Mouse (Mus musculus) stomach, embryonic 16.5 days (tissue): ENCODE results near the gene Slc39a11. TPM values are rescaled to one million over a fixed set of nuclear protein-coding genes. Genes with fewer than 3 reads are reported as not detected.

Source experiments
- ATAC-seq: fragments of 200-750 bp; cut with Nextera tagmentation; 2 replicates; pipeline ENCODE4 v1.8.0; 2017; ENCODE audit warnings: moderate number of reproducible peaks, moderate TSS enrichment; ENCODE audit not compliant: insufficient read depth, low FRiP score
- H3K27ac ChIP-seq: fragments of 300-500 bp; sonication (generic); 2 replicates; pipeline ENCODE4 v1.5.1; 2014; ENCODE audit warnings: low read length
- H3K27me3 ChIP-seq: fragments of 300-500 bp; sonication (generic); 2 replicates; pipeline ENCODE4 v1.6.1; 2014; ENCODE audit warnings: low read length, control low read depth, mixed read lengths; ENCODE audit not compliant: control insufficient read depth, insufficient read depth
- H3K36me3 ChIP-seq: fragments of 300-500 bp; sonication (generic); 2 replicates; pipeline ENCODE4 v1.6.1; 2014; ENCODE audit warnings: low read length; ENCODE audit not compliant: control insufficient read depth, insufficient read depth
- H3K4me1 ChIP-seq: fragments of 300-500 bp; sonication (generic); 2 replicates; pipeline ENCODE4 v1.6.1; 2014; ENCODE audit warnings: low read length, control low read depth, mixed read lengths; ENCODE audit not compliant: control insufficient read depth, insufficient read depth
- H3K4me2 ChIP-seq: fragments of 300-500 bp; sonication (generic); 2 replicates; pipeline ENCODE4 v1.6.1; 2014; ENCODE audit warnings: low read depth, low read length, mixed read lengths
- H3K4me3 ChIP-seq: fragments of 300-500 bp; sonication (generic); replicated peaks from 2 replicates; pipeline ENCODE4 v1.5.1; 2014; ENCODE audit warnings: mild to moderate bottlenecking, low read length
- H3K9ac ChIP-seq: fragments of 300-500 bp; sonication (generic); 2 replicates; pipeline ENCODE4 v1.6.1; 2014; ENCODE audit warnings: low read length
- H3K9me3 ChIP-seq: fragments of 300-500 bp; sonication (generic); replicated peaks from 2 replicates; pipeline ENCODE4 v1.6.1; 2016; ENCODE audit warnings: low read length, control low read depth; ENCODE audit not compliant: control insufficient read depth
- whole genome bisulfite sequencing: fragments of 180-500 bp; shearing (Covaris S2); extraction: QIAGEN DNeasy Blood & Tissue Kit; methylation state at CpG from one replicate; pipeline ENCODE4 v1.1.7; 2014; 5-methylcytosine and 5-hydroxymethylcytosine counted together
- polyA plus RNA-seq: library from polyadenylated mRNA; unstranded; fragments of >200 nt; fragmentation: Nextera tagmentation; extraction: Ambion mirVana; gene quantifications from 2 replicates; pipeline ENCODE4 v1.2.1, GENCODE M21; 2015

The Slc39a11 gene
- polyA plus RNA-seq, 1 experiment from 2014 or later = 47.9 TPM

DNA sequence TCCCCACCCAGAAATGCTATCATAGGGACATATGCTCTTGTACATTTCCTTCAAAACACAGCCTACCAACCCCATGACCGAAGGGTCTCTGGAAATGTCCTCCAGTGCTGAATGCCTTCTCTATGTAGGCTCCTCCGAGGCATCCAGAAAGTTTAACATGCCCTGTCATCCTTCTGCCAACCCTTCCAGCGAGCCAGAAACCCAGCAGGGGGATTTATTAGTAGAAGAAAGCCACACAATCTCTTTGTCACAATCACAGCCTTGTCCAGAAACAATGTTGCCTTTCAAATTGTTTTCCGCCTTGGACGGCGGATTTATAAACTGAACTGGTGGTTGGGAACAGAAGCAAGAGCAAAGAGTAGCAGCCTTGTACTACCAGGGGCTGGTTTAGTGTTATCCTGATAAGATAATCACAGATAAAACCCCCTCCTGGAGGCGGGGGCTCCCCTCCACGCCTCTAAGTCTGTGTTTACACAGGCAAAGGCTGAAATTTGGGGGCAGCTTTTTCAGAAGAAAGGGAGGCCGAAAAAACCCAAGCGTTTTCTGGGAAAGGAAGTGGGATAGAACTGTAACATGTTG, 372.8 kb downstream of the Slc39a11 start:
- WGBS = 41% methylated on average over 10 of the region's 10 CpGs
- peaks cover 9% of the 10 kb centered on the region; the same call in 1 of the 2 replicates for H3K4me1 ChIP-seq
- H3K27ac ChIP-seq = no peak overlapping the region; the same call in 1 of the 2 replicates
- ATAC-seq = no peak
- no peak overlapping the region for H3K9ac ChIP-seq
- H3K4me3 ChIP-seq = no peak overlapping the region
- no peaks in the 10 kb centered on the region for H3K36me3 ChIP-seq
- H3K4me2 ChIP-seq = no peak overlapping the region
- H3K9me3 ChIP-seq = no peaks in the 10 kb centered on the region
- H3K27me3 ChIP-seq = no peaks in the 10 kb centered on the region

DNA sequence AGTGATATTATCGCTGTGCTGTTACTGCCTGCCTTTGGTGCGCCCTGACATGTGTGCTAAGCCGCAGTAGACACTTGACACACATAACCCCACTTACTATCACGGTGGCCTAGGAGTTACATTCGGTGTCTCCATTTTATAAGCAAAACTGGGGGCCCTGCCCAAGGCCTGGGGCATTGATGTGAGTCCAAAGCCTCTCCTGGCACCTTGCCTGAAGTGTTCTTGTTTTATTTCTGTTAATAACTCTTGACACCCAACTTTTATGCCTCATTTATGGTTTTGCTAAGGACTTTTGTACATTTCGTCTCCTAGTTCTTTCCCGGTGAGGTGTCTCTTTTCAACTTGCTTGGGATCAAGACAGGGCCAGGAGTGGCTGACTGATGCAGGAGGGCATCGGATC, 373.4 kb downstream of the Slc39a11 start:
- WGBS = 82% methylated on average over 8 of the region's 8 CpGs
- Histone ChIP-seq H3K36me3 (no peaks in the 10 kb centered on the region), H3K27ac (0 out of 2 replicates have a peak overlapping the region, but pooled peaks have one; percentile 11), H3K4me1 (peaks cover 9% of the 10 kb centered on the region; the same call in 1 of the 2 replicates), H3K9ac (no peak overlapping the region), H3K4me2 (no peak overlapping the region), H3K27me3 (no peaks in the 10 kb centered on the region), H3K9me3 (no peaks in the 10 kb centered on the region), H3K4me3 (no peak overlapping the region)
- ATAC-seq = no peak

DNA sequence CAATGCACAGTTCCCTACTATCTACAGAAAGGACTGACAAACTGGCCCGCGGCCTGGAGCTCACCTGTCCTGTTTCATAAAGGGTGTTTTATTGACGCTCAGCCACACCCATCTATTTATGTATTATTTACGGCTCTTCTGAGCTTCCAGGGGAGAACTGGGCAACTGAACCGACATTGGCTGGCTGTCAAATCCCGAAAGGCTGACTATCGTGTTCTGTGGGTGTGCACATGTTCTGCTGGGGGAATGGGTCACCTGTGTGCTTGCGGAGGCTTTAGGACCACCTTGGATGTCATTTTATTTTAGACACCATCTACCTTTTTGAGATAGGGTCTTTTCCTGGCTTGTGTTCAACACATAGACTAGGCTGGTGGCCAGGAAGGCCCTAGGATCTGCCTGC, 375.8 kb downstream of the Slc39a11 start:
- Histone ChIP-seq H3K27me3 (no peaks in the 10 kb centered on the region), H3K4me1 (peaks cover 9% of the 10 kb centered on the region; the same call in 1 of the 2 replicates), H3K9me3 (no peaks in the 10 kb centered on the region), H3K4me2 (no peak overlapping the region), H3K9ac (no peak overlapping the region), H3K36me3 (no peaks in the 10 kb centered on the region), H3K27ac (no peak overlapping the region), H3K4me3 (no peak overlapping the region)
- WGBS = 69% methylated on average over 8 of the region's 8 CpGs
- ATAC-seq = no peak

DNA sequence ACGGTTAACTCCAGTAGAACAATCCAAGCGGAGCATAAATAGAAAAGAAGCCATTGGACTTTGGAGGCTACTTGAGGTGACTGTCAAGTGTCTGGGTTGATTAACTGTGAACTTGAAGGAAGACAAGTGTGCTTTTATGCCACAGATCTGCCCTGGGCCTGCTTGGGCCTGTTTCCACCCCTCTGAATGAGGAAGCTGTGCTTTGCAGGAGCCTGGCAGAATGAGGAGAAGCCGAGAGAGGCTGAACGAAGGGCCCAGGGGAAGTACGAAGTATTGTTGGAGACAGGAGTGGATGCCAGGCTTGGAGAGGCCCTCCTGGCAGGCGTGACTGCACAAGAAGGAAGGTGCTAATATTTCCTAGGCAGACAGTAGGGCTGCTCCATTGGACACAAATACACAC, 378.0 kb downstream of the Slc39a11 start:
- 75% methylated on average over 6 of the region's 6 CpGs for WGBS
- Histone ChIP-seq H3K4me2 (no peak overlapping the region), H3K4me1 (peaks cover 4% of the 10 kb centered on the region; the same call in 1 of the 2 replicates), H3K4me3 (no peak overlapping the region), H3K27ac (peak overlapping the region; percentile 46), H3K27me3 (no peaks in the 10 kb centered on the region), H3K36me3 (no peaks in the 10 kb centered on the region), H3K9me3 (no peaks in the 10 kb centered on the region), H3K9ac (no peak overlapping the region)
- no peak for ATAC-seq

DNA sequence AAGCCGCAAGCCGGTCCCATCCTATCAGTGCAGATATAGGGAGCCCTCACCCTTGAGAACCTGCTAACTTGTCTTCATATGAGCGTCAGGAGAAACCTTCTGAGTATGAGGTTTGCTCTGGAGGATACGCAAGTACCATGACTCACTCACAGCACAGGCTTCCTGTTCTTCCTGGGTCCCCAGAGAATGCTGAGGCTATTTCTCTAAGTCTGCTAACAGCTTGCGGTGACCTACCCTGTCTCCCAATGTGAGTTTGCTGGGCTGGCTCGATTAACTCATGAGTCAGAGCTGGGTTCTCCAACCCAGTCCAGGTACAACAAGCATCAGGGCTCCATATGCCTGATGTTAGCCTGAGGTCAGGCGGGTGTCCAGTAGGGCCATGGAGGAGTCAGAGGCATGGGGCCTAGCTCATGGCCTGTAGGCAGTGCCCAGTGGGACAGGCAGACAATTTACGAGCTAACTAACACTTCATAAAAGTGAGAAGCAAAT, 381.0 kb downstream of the Slc39a11 start:
- no peak overlapping the region for H3K4me2 ChIP-seq
- H3K27me3 ChIP-seq = no peaks in the 10 kb centered on the region
- 0 out of 2 replicates have a peak, but pooled peaks cover 7% of the 10 kb centered on the region for H3K4me1 ChIP-seq
- no peaks in the 10 kb centered on the region for H3K9me3 ChIP-seq
- no peaks in the 10 kb centered on the region for H3K36me3 ChIP-seq
- H3K4me3 ChIP-seq = no peak overlapping the region
- H3K27ac ChIP-seq = no peak overlapping the region
- WGBS = 89% methylated on average over 8 of the region's 8 CpGs
- ATAC-seq = no peak
- no peak overlapping the region for H3K9ac ChIP-seq

DNA sequence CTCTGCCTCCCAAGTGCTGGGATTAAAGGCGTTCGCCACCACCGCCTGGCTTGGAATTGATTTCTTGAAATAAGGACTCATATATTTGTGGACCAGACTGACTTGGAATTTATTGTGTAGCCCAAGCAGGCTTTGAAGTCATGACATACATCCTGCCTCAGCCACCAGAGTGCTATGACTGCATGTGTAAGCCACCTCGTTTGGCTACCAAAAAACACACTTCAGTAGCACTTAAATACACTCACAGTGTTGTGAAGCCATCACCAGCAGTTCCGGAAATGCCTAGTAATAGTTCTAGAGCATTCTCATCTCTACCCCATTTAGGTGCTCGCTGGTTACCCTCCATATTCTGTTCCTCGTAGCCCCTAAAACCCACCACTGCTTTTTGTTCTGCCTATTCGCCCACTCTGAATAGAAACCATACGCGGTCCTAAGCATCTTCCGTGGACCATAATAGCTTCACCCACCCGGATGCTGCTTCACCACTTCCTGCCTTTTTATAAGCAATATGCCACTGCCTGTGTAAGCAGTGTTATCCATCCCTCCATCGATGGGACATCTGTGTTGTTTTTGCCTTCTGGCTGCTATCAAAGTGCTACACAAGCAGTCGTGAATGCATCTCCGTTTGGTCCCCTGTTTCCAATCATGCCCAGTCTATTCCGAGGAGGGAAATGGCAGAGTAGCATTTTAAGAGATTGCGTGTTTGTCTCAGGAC, 382.2 kb downstream of the Slc39a11 start:
- ATAC-seq = no peak
- Histone ChIP-seq H3K27me3 (no peaks in the 10 kb centered on the region), H3K9me3 (no peaks in the 10 kb centered on the region), H3K36me3 (no peaks in the 10 kb centered on the region), H3K4me1 (0 out of 2 replicates have a peak, but pooled peaks cover 5% of the 10 kb centered on the region), H3K9ac (no peak overlapping the region), H3K27ac (no peak overlapping the region), H3K4me3 (no peak overlapping the region), H3K4me2 (no peak overlapping the region)
- WGBS = 84% methylated on average over 17 of the region's 17 CpGs

DNA sequence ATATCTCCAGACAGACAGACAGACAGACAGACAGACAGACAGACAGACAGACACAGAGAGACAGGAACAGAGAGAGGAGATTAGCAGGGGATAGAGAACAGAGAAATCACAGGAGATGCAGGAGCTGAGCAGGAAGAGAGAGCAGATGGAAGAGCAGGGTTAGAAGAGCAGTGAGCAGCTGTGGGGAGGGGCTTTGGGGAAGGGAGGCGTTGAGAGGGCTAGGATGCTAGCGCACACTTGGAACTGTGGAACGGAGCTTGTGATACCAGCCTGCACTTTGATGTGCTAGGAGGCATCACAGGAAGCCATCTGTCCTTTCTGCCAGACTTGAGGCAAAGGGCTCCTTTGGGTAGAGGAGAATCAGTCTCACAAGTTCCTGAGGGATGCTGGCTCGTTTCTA, 383.2 kb downstream of the Slc39a11 start:
- 50% methylated on average over 4 of the region's 4 CpGs for WGBS
- Histone ChIP-seq H3K9me3 (no peaks in the 10 kb centered on the region), H3K36me3 (no peaks in the 10 kb centered on the region), H3K27me3 (no peaks in the 10 kb centered on the region), H3K4me3 (no peak overlapping the region), H3K9ac (no peak overlapping the region), H3K27ac (no peak overlapping the region), H3K4me1 (0 out of 2 replicates have a peak, but pooled peaks cover 9% of the 10 kb centered on the region), H3K4me2 (no peak overlapping the region)
- ATAC-seq = no peak

DNA sequence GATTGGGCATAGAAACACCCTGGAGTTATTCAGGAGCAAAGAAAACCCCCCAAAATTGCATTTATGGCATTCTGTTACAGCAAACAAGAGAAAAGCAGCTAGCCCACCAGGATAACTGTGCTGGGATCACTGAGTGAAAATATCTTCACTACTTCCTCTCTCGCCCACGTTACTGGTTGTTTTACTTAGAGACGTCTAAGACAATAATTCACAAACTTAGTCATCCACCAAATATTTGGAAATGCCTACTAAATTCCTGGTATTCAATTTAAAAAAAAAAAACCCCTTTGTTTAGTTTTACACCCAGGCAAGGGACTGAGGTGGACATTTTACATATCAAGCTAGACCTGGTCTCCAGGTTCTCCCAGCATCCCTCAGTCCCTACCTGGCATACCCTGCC, 384.3 kb downstream of the Slc39a11 start:
- Histone ChIP-seq H3K27ac (peak overlapping the region; percentile 26; the same call in 1 of the 2 replicates), H3K36me3 (no peaks in the 10 kb centered on the region), H3K27me3 (no peaks in the 10 kb centered on the region), H3K9ac (no peak overlapping the region), H3K4me2 (no peak overlapping the region), H3K4me1 (peaks cover 14% of the 10 kb centered on the region; the same call in 1 of the 2 replicates), H3K4me3 (no peak overlapping the region), H3K9me3 (no peaks in the 10 kb centered on the region)
- WGBS = 30% methylated on average over 3 of the region's 3 CpGs
- no peak for ATAC-seq

DNA sequence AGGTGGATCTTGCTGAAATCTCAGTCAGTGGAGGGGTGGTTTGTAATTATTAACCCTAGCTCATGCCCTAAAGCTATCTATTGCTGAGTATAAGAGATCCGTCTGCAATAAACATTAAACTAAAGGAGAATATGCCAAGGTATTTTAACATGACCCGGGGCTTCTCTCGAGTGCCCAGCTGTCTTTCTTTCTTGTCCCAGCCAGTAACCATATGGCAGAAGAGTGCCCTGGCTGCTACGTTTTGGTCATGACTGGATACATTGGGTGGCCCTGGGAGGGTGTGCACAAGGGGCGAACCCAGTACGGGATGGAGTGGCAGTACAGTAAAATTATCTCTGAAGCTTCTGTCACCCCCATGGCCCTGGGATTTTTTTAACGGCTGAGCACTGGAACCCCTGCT, 385.9 kb downstream of the Slc39a11 start:
- Histone ChIP-seq H3K27ac (no peak overlapping the region), H3K9me3 (no peaks in the 10 kb centered on the region), H3K4me2 (no peak overlapping the region), H3K9ac (no peak overlapping the region), H3K27me3 (no peaks in the 10 kb centered on the region), H3K4me3 (no peak overlapping the region), H3K4me1 (peaks cover 14% of the 10 kb centered on the region; the same call in 1 of the 2 replicates), H3K36me3 (no peaks in the 10 kb centered on the region)
- ATAC-seq = no peak
- WGBS = 69% methylated on average over 7 of the region's 7 CpGs
